Mouse (Mus musculus) G1E (cell line): Measurements from ENCODE around the gene Klrb1f. TPM values are rescaled to one million over a fixed set of nuclear protein-coding genes. Genes with fewer than 3 reads are reported as not detected.
"Not testable (repeated sequence)": the region's sequence is repeated elsewhere in the genome, so short reads cannot be mapped to it uniquely, and the experiment has no call there.

Source experiments
- ATAC-seq: 2 replicates; pipeline ENCODE4 v1.8.0; 2016; ENCODE audit warnings: mild to moderate bottlenecking; ENCODE audit not compliant: insufficient number of reproducible peaks, poor library complexity, low FRiP score, severe bottlenecking; ENCODE audit errors: extremely low read depth
- DNase-seq: peaks from one replicate; pipeline ENCODE4 v3.0.0; 2012; ENCODE audit warnings: low spot score
- H3K27me3 ChIP-seq: 2 replicates; pipeline ENCODE4 v1.6.1; 2012; ENCODE audit warnings: mild to moderate bottlenecking, low read length, inconsistent platforms; ENCODE audit not compliant: insufficient read depth
- H3K36me3 ChIP-seq: replicated peaks from 2 replicates; pipeline ENCODE3; 2012; ENCODE audit warnings: mild to moderate bottlenecking, inconsistent platforms
- H3K4me1 ChIP-seq: 2 replicates; pipeline ENCODE4 v1.6.1; 2012; ENCODE audit warnings: low read depth, low read length, inconsistent platforms, mixed read lengths; ENCODE audit not compliant: insufficient read depth
- H3K4me3 ChIP-seq: 2 replicates; pipeline ENCODE4 v1.5.1; 2012; ENCODE audit warnings: low read depth, mild to moderate bottlenecking, inconsistent platforms, low read length, moderate library complexity, mixed read lengths
- H3K9me3 ChIP-seq: replicated peaks from 2 replicates; pipeline ENCODE4 v1.6.1; 2012; ENCODE audit warnings: inconsistent platforms
- CTCF ChIP-seq: IDR thresholded peaks from 2 replicates; pipeline ENCODE4 v1.5.1; 2012; ENCODE audit warnings: low read depth, low read length, inconsistent platforms, mixed read lengths
- GATA1 ChIP-seq: IDR thresholded peaks from 2 replicates; pipeline ENCODE4 v1.6.1; 2012; ENCODE audit warnings: borderline replicate concordance, low read length, inconsistent platforms, mixed read lengths
- GATA2 ChIP-seq: IDR thresholded peaks from 2 replicates; pipeline ENCODE4 v1.6.1; 2012; ENCODE audit warnings: low read depth, low read length, inconsistent platforms, borderline replicate concordance
- POLR2AphosphoS5 ChIP-seq: IDR thresholded peaks from 2 replicates; pipeline ENCODE4 v1.6.1; 2012; ENCODE audit warnings: low read depth, low read length, inconsistent platforms; ENCODE audit not compliant: insufficient replicate concordance
- TAL1 ChIP-seq: conservative IDR thresholded peaks from 2 replicates; pipeline ENCODE4 v1.6.1; 2012; ENCODE audit warnings: low read depth, low read length, inconsistent platforms, mixed read lengths
- polyA plus RNA-seq: library from polyadenylated mRNA; stranded (reverse); fragments of >175 nt; gene quantifications from 2 replicates; pipeline ENCODE4 v1.2.3, GENCODE M21; 2012
- total RNA-seq, 2 experiments: library from RNA; stranded (forward) in 1 of 2; stranded (reverse) in 1 of 2; fragments of 200-1000 nt in 1 of 2; fragments of >200 nt in 1 of 2; fragmentation: Nextera tagmentation in 1 of 2; gene quantifications; 2 replicates each; pipeline ENCODE4 v1.2.3; 2014 to 2017

Klrb1f gene
- total RNA-seq (2014; fragmentation: Nextera tagmentation) (not detected in 2 replicates), total RNA-seq (2017) (not detected in 2 replicates), polyA plus RNA-seq (not detected in 2 replicates)

DNA sequence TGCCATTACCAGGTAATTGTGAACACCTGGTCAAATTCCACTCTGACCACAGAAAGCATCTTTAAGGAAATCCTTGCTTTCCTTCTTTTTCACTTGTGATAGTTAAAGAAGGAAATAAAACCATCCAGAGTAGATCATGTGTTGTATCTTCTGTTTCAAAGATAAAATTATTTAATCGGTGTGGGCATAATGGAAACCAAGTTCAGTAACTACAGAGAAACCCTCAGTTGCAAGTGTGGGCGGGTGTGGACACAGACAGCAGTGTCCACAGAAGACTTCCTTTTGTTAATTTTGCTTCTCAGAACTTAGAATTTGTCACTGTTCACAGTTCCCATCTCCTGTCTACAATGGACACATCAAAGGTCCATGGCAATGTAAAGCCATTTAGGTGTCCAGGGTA is at the start of gene Klrb1f:
Klrb1f (plus strand) TSS at position 301 of the 400 bp plus-strand sequence.
- Histone ChIP-seq H3K36me3 (no peaks in the 10 kb centered on the region), H3K27me3 (no peaks in the 10 kb centered on the region), H3K4me1 (no peaks in the 10 kb centered on the region), H3K4me3 (no peak within 1 kb of the TSS), H3K9me3 (peaks cover 17% of the 10 kb centered on the region)
- TF ChIP-seq GATA1 (no peak), TAL1 (no peak), GATA2 (no peak), CTCF (no peak), POLR2AphosphoS5 (no peak)
- DNase-seq (no peak), ATAC-seq (no peak)

GRCm38 (mm10) chr6:128996054-128996767 is 49.5 kb upstream of the Klrb1f start:
- no peaks in the 10 kb centered on the region for H3K27me3 ChIP-seq
- H3K4me1 ChIP-seq: no peaks in the 10 kb centered on the region
- no peak for ATAC-seq
- H3K36me3 ChIP-seq: no peaks in the 10 kb centered on the region
- H3K9me3 ChIP-seq: peaks cover 25% of the 10 kb centered on the region
- DNase-seq: no peak
- no peak overlapping the region for H3K4me3 ChIP-seq
- TF ChIP-seq POLR2AphosphoS5: no peak
- no peak for TF ChIP-seq GATA1
- no peak for TF ChIP-seq TAL1
- TF ChIP-seq GATA2: no peak
- TF ChIP-seq CTCF: no peak

GRCm38 (mm10) chr6:128996768-128997442 is 48.8 kb upstream of the Klrb1f start:
- H3K4me1 ChIP-seq: no peaks in the 10 kb centered on the region
- DNase-seq (no peak), ATAC-seq (no peak)
- TF ChIP-seq TAL1: no peak
- TF ChIP-seq POLR2AphosphoS5: no peak
- no peak for TF ChIP-seq GATA1
- no peak for TF ChIP-seq GATA2
- TF ChIP-seq CTCF: no peak
- H3K4me3 ChIP-seq: no peak overlapping the region
- H3K36me3 ChIP-seq: no peaks in the 10 kb centered on the region
- no peaks in the 10 kb centered on the region for H3K27me3 ChIP-seq
- peaks cover 25% of the 10 kb centered on the region for H3K9me3 ChIP-seq

DNA sequence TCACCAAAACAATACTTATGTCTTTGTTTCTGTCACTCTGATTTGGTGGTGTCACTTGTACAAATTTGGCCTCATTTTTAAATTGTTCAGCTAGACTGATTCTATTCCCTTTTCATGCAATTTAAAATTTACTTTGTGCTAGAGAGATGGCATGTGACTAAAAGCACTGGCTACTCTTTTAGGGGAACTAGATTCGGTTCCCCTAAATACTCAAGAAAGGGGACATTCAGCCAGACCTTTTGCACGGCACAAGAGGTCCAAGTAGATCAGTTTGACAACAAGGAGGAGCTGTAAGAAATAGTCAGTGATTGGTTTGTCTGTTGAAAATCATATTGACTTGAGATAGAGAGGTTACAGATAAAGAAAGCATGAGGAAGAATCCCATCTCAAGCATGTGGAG is 44.3 kb upstream of the Klrb1f start:
- Histone ChIP-seq H3K27me3 (no peaks in the 10 kb centered on the region), H3K36me3 (no peaks in the 10 kb centered on the region), H3K9me3 (peaks cover 28% of the 10 kb centered on the region), H3K4me1 (no peaks in the 10 kb centered on the region), H3K4me3 (no peak overlapping the region)
- TF ChIP-seq CTCF (no peak), TAL1 (no peak), POLR2AphosphoS5 (no peak), GATA2 (no peak), GATA1 (no peak)
- DNase-seq (no peak), ATAC-seq (no peak)

DNA sequence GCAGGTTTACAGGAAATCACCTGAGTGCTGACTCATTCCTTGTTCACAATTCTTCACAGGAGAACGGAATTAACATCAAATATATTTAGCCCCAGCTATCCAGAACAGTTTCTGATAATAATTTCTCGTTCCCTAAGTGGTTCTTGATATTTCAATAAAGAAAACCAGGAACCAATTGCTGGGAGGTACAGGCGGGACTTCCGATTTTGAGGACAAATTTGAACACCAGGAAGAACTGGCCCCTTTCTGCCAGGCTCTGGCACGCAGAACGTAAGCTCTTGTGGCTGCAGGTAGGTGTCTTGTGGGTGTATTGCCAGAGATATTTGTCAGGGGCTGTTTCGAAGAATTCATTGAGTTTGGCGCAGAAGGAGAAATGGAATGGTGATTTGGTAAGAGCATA is 37.1 kb upstream of the Klrb1f start:
- Histone ChIP-seq H3K4me3 (no peak overlapping the region), H3K27me3 (no peaks in the 10 kb centered on the region), H3K9me3 (peaks cover 27% of the 10 kb centered on the region), H3K4me1 (no peaks in the 10 kb centered on the region), H3K36me3 (no peaks in the 10 kb centered on the region)
- no peak for DNase-seq
- TF ChIP-seq POLR2AphosphoS5: no peak
- TF ChIP-seq GATA1: no peak
- TF ChIP-seq CTCF: no peak
- TF ChIP-seq GATA2: no peak
- TF ChIP-seq TAL1: no peak
- no peak for ATAC-seq

- not testable (repeated sequence) for DNase-seq, H3K4me3 ChIP-seq, H3K36me3 ChIP-seq, H3K27me3 ChIP-seq, H3K4me1 ChIP-seq, ATAC-seq
- peaks cover 27% of the 10 kb centered on the region for H3K9me3 ChIP-seq
These were observed 35.7 kb upstream of the Klrb1f start for GRCm38 (mm10) chr6:129009846-129010504.
